Mouse (Mus musculus) cerebellum, adult 2 months (tissue): ENCODE measurements at regions not wholly inside any gene's neighbourhood (a gene's known extent, or its start where the extent isn't known, plus 50 kb on each side); places are given as distances from the start of the nearest gene placed in this dataset.

Experiments used
- CTCF ChIP-seq: fragments of 200-500 bp; IDR thresholded peaks from 2 replicates; pipeline ENCODE4 v1.5.1; 2011; ENCODE audit warnings: low read depth, mild to moderate bottlenecking, control low read depth, low read length, moderate library complexity, borderline replicate concordance; ENCODE audit not compliant: insufficient read depth
- POLR2A ChIP-seq: fragments of 200-500 bp; IDR thresholded peaks from 2 replicates; pipeline ENCODE4 v1.6.1; 2011; ENCODE audit warnings: low read length, control low read depth, borderline replicate concordance; ENCODE audit not compliant: insufficient read depth

GRCm38 (mm10) chr19:30306919-30307318 is 74.2 kb downstream of the Mbl2 start:
- TF ChIP-seq CTCF, result no peak
- no peak for TF ChIP-seq POLR2A
